Mouse (Mus musculus) kidney, adult 18-20 months (tissue): ENCODE measurements around the gene Tmem150c.

ENCODE experiments used
- DNase-seq: peaks from one replicate; pipeline ENCODE4 v3.0.0; 2021

Tmem150c gene

DNA sequence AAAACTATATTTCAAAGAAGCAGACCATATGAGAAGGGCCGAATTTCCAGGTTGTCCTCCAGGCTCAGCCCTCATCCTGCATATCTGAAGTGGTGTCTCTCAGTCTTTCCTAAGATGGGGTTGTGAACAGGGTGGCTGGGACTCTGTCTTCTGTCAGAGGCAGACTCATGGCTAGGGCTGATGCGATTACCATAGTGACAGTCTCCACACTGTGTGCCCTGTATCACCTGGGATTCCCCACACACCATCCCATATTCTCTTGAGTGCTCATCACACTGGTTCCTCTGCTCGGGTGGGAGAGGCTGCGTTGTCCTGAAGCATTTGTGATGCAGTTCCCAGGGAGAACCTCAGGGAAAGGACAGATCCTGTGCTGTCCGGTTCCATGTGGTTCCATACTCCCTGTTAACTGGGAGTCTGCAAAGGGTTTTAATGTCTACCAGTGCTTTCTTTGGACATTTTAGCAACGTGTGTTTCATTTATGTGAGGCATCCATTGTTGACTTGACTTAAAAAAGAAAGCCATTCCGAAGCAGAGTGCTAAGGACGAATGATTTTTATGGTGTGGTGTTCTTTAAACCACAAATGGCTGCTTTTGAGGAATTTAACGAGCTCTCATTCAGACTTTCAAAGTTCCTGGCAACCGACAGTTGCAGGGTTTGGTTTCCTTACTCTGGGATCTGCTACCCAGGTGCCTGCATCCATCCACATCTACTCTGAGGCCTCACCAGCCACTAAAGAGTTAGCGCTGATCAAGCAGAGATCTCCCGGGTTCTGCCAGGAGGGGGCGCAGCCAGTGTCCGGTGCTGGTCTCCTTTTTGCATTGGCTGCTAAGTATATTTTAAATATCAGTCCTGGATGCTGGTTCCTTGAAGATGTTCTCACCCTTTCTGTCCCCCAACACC, 7.2 kb upstream of the Tmem150c start:
- peak; percentile 48 for DNase-seq

DNA sequence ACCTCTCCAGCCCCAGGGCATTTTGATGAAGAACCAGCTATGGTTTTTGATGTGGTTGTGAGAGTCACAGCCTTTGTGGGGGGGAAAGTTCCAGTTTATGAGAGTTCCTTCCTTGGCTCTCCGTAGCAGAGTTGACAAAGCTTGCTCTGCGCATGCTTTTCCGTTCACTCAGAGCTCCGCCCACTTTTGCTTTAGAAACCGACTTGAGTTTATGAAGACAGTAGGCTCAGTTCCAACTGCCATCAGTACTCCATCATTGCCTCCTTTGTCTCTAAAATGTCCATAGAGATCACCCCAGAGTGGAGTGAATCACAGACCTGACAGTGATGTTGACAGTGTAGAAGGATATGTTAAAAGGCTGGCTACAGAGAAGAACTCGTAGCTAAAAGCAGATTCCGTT, 3.8 kb upstream of the Tmem150c start:
- DNase-seq: no peak

DNA sequence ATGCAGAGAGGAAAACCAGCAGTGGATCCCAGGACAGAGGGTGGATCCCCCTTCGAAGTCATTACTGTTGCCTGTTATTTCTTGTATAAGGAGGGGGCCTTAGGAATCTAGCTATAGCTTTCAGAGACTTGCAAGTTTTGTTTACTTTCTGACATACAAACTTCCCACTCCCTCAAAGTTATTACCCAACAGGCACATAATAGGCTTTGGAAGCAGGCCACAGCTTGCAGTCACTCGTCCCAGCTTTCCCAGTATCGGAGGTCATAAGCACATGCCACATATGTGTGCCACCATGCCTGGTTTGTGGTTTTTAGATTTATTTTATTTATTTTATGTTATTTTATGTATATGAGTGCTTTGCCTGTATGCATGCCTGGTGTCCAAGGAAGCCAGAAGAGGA, 3.2 kb upstream of the Tmem150c start:
- no peak for DNase-seq

DNA sequence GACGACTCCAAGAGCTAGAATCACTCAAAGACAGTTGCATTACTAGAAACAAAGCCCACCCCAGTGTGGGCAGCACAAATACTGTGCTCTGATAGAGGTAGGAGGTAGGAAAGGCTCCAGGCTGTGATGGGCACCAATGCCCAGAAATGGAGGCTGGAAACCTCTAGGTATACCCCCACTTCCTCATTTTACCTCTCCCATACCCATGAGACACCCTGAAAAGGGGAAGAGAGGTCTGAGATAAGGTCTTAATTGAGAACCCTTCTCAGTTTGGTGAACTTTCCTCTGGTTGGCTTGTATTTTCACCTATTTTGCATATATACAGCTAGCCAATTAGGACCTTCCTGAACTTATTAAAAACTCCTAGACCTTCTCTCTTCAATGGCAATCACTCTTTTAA, 2.4 kb upstream of the Tmem150c start:
- no peak for DNase-seq

DNA sequence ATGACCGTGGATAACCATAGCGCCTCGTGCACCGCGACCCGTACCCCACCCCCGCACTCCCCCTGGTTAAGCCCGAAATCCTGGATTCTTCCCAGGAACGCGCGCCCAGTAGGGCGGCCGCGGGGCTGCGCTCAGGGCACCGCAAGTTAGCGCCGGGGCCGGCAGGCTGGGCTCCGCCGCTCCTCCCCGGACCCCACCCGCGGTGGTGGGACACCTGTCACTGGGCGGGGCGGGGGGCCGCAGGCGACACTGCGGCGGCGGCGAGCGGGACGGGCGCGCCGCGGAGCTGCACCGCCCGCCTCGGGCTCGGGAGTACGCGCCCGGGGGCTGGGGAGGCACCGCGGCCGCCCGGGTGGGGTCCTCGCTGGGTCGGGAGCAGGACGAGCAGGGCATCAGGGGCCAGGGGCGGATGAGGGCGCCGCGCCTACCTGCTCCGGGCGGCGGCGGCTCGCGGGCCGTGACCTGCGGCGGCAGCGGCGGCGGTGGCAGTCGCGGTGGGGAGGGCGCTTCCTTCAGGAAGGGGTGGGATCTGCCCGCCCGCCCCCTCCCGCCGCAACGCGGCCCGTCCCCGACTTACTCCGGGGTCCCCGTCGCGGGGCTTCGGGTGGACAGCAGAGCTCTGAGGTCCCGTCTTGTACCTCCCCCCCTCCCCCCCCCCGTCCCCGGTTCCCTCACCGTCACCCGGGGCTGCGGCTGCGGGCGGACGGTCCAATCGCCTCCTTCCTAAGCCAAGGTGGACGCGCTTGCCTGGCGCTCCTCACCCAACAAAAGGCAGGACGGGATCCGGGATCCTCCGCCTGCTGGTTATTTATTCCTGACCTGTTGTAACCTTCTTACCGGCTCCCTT, 594 bp downstream of the Tmem150c start:
- DNase-seq: peak; percentile 41

DNA sequence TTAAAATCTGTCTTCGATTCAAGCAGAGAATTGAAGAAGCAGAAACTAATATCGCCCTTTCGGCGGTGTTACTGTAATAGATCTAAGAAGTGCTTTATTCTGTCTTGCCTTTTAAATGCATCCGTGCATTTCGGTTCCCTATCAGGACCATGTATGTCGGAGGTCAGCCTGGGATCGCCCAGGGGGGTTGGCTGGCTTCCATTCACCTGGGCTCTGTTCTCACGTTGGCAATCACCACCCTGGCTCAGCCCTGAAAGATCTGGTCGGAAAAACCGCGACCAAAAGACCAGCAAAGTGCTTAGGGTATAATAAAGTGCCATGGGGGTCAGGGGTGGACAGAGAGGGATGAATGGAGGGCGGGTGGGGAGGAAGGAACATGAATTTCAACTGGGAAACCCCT, 1.3 kb downstream of the Tmem150c start:
- DNase-seq: peak; percentile 16

DNA sequence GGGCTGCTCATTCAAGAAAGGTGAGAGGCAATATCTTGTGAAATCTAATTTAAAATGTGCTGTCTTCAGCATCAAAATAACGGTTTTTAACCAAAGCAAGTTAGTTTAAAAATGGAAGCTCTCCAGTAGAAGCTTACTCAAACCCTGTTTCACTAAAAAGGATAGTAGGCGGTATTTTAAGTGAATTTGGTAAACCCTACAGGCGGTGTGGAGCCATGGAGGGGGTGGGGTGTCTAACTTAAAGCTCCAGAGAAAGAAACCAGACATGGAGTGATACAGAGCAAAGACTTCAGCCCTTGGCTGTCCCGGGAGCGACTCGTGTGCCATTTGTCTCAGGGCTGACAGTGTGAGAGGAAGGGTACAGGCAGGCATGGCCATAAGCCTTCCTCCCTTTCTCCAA, 4.0 kb downstream of the Tmem150c start:
- no peak for DNase-seq

DNA sequence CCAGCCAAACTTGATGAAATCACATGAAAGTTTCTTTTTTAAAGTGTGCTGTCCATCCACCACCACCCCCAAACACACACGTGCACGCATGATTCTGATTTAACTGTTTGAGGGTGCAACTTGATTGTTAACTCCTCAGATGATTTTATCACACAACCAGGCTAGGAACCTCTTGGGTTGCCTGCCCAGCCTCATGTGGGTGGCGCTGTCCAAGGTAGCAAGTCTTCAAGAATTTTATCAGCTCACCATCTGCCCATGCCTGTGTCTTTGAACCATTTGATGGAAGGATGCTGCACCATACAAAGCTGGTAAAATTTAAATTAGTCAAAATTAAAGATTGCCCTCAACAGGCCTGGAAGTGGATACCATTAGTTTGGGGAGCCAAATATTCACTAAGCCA, 9.6 kb downstream of the Tmem150c start:
- DNase-seq: no peak

DNA sequence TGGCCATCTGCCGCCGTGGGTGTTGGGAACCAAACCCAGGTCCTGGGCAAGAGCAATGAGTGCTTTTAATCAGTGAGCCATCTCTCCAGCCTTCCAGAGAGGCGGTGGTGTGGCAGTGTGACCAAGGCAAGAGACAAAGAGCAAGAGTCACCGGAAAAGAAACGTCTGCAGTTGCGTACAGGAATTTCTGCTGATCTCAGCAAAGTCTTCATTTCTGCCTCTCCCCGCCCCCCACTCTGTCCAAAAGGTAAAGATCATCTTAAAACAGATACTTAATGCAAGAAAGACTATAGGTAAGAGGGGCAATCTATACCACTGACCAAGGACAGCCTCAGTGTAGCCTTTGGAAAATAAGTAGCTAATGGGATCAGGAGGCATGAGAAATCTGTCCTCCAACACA, 14.8 kb downstream of the Tmem150c start:
- no peak for DNase-seq

DNA sequence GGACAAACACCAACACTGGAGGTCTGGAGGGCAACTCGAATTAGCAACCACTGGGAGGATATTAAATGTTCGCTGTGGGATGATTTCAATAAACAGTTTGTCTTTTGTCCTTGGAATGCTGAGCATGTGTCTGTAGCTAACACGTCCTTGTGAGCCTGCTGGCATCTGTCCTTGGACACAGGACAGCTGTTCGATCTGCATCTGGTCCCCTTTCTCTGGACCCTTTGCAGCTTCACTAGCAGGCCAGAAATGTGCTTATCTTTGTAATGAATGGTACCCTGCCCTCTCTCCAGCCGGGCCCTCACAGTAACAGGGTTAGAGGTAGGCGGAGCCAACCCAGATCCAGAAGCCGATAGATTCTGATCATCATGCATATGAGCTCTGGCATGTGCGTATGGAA, 32.3 kb downstream of the Tmem150c start:
- DNase-seq: no peak

DNA sequence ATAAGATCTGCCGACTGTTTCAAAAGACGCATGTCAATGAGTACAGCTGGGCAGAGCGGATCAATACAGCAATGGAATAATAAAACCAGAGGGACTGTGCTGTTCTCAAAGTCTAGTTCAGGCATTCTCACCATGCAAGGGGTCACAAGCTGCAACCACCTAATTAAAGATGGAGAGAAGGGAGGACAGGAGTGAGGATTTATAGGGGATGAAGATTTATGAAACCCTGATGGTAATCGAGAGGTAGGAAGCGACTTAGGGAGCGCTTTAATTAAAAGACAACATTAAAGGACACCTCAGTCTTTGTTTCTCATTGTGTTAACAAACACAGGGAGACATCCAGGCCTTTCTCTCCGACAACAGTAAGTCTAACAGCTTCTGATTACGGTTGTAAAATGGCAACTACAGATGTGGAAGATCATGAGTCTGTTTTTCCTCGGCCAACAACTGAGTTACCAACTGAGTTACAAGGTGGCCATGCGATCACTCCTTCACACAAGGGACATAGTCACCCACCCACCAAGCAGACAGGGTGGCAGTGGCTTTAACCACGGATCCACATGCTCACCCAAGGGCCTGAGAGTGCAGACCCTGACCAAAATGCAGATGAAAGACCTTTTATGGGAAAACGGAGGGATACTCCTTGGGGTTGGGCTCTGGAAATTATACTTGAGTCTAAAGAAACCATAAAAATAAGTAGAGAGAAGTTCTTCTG, 34.0 kb downstream of the Tmem150c start:
- no peak for DNase-seq

DNA sequence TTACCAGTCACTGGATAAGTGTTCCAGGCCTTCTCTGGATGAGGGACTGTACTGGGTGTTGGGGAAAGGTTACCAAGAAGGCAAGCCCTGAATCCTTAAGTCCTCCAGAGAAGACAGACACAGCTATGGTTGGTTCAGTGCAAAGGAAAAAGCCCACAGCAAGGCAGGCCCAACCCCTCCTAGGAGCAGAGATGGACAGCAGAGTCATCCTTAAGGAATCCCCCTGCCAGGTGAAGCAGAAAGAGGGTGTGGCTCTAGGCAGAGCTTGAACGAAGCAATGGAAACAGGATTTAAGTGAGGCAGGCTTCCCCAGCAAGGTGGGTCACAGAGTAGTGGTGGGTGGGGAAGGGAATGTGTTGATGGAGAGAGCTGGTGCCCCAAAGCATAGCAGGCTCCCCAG, 35.1 kb downstream of the Tmem150c start:
- no peak for DNase-seq

DNA sequence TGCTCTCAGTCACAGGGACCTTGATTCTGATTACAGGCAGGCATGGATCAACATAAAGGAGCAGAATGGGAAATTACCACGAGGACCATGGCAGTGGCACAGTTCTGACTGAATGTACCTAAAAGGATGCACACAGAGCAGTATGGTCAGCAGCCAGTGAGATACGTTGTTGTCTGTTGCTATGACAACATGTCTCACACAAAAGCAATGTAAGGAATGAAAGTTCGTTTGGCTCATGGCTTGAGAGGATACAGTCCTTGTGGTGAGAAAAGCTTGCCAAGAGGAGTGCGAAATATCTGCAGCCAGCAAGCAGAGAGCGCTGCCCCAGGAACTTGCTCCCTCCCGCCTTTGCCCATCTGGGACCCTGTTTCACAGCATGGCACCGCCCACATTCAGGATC, 36.3 kb downstream of the Tmem150c start:
- DNase-seq: no peak

DNA sequence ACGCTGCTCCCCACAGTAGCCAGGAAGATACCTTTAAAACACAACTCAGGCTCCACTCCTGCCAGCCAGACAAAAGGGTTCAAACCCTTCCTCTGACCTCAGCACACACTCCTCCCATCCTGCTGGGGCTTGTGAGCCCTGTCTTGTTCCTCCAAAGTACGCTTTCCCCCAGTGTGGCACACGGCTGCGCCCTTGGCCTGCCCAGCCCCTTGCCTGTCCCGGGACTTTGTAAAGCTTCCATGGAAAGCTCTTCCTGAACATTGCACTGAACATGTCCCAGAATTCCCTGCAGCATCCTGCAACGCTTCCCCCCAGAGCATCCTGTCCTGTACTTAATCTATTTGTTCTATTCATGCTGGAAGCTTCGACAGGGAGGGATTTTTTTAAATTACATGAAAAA, 38.4 kb downstream of the Tmem150c start:
- DNase-seq: no peak

DNA sequence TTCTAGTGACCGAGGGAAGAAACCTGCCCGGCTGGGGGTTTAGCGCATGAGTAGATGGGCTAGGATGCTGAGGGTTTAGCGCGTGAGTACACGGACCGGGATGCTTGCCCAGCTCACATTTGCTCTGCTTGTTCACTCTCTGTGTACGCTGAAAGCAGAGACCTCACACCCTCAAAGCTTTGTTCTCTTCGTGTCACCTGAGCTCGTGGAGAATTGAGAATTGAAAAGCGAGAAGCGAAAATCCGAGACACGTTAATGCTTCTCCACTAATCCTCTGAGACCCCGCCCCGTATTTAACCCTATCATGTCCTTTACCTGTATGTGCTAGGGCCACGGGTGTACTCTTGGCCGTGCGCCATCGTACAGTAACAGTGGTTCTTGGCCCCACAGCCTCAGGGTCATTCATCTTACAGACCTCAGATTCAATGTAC, 38.9 kb downstream of the Tmem150c start:
- no peak for DNase-seq

DNA sequence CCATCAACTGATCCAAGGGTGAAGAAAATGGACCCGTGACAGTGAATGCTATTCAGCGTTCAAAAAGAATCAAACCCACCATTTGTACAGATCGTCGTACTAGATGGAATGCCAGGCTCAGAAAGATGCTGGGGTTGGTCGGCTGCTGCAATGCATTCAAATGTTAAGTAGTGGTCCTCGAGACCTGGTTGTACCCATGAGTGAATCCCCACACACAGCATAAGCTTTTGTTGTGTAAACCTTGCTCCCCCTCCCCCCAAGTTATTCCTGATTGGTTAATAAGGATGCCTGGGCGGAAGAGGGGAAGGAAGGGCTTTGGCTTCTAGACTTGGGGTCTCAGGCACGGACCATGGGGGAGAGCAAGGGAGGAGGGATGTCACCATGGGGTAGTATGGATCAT, 40.3 kb downstream of the Tmem150c start:
- DNase-seq: no peak

DNA sequence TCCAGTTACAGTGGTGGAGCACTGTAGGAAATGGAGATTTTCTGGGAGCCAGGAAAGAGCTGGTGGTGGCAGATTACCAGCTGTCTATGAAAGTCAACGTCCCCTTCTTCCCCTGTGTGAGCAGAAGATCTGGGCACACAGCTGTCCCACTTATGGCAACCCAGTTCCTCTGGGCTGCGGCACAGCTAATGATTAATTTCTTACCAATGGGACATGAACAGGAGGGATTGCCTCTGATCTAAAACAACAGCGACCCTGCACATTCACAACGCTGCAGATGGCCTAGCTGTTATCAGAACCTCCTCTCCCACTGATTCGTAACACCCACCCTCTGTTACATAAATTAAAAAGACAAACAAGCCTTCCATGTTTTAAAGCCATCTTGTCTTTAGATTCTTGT, 46.2 kb downstream of the Tmem150c start:
- no peak for DNase-seq

DNA sequence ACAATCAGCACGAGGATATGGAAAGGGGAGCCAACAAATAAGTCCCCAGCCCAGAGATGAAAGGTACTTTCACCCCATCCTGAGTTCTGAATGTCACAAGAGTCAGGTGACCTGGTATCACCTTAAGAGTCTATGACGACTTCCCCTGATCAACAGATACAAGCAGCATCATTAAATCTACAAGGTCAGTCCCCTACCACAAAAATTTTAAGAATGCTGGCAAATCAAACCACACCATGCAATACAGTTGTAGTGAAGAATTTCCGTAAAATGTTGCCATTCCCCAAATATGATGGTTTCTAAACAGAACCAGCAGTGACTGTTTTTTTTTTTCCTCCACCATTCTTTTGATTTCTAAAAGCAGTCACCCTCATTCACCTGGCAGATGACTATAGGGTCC, 49.0 kb downstream of the Tmem150c start:
- DNase-seq: no peak

DNA sequence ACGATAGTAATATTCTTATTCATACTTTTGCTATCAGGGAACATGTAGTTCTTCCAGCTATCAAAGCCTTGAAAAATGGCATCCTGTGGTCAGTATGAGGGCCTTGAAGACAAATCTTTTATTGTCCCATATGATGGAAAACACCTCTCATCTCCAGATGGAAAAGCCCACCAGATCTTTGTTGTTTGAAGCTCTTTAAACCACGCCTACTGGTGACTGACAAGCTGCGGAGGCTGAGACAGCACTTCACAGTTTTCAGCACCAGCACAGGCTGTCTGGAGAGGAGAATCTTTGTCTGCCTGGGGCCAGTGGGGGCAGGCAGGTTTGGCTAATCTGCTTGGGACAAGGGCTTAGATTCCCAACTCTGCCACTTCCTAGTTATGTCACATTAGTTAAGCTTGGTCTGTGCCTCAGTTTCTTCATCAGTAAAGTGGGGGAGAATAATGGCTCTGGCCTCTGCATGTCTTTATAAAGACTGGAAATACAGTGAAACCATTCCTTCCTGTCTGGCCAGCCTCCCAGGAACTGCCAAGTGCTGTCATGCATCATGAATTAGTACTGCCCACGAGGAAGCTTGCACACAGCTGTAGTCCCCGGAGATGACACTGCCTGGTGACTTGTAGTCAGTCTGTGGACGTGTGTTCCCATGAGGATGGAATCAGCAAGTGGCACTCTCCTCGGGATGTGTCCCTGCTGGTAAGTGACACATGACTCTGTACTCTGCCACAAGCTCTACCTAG, 49.9 kb downstream of the Tmem150c start:
- DNase-seq: no peak

DNA sequence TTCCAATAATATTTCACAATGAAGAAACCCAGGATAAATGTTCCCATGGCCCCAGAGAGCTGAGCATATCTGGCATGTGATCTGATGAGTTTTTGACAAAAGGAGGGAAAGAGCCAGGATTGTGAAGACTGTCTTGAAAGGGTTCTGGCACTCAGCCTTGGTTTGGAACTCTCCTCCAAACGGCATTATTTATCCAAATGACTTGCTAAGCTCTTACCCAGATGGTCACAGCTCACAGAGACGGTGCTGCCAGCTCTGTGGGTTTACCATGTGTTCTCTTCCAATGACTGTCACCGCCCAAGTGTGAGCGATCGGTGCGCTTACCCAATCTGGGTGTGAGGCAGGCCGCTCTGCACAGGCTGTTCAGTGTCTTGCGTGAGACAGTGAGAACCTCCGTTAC, 50.7 kb downstream of the Tmem150c start:
- DNase-seq: no peak

DNA sequence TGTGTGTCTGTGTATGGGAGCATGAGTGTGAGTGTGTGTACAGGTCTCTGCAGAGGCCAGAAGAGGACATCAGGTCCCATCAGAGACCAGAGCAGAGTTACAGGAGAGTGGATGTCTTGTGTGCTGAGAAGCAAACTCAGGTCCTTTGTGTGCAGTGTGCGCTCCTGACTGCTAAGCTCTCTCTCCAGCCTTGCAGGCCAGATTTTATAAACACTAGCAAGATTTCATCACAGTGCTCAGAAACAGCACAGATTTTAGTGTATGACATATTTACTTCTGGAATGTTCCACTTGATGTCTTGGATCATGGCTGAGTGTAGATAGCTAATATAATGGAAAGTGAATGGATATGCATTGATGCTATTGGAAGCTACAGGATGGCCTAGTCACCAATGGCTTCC, 57.2 kb downstream of the Tmem150c start:
- DNase-seq: no peak

DNA sequence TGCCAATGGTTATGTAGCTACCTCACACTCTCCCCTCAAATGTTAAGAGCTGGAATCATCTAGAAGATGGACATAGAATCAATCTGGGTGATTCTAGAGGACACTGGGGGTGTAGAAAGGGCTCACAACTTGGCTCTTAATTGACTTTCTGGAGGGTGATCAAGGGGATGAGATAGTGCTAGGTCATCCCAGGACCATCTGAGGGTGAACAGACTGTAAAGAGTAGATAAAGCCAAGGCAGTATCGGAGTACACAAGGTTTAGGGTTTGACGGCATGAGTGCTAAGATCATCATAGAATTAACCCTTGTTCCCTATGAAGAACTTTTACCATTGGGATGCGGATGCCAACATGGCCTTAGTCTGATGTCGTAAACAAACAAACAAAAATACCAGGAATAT, 61.6 kb downstream of the Tmem150c start:
- DNase-seq: no peak

DNA sequence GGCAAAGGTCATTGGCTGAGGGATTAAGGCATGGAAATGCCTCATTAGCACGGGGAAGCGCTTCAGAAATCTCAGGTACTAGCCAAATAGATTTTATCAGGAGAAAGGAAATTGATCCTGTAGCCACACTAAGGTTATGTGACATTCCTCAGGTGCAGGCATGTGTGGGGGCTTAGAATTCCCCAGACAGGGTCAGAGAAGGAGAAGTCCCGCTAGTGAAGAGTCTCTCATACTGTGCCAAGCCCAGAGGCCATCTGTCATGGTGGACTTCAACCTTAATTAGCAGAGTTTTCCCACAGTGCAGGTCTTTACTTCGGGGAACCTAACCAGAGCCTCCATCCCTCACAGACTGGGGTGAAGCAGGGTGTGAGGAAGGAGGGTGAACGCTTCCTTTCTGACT, 62.7 kb downstream of the Tmem150c start:
- DNase-seq: no peak
